Mouse (Mus musculus) thymus, adult 2 months (tissue): ENCODE results near the gene Gm11060. TPM values are rescaled to one million over a fixed set of nuclear protein-coding genes. Genes with fewer than 3 reads are reported as not detected.

Experiments used
- DNase-seq: peaks from one replicate; pipeline ENCODE4 v3.0.0; 2021
- H3K27ac ChIP-seq: fragments of 200-500 bp; 2 replicates; pipeline ENCODE4 v1.5.1; 2012; ENCODE audit warnings: low read length, control low read depth; ENCODE audit not compliant: control insufficient read depth, insufficient read depth
- H3K27me3 ChIP-seq: fragments of 200-500 bp; 2 replicates; pipeline ENCODE4 v1.6.1; 2012; ENCODE audit warnings: mild to moderate bottlenecking, low read length, moderate library complexity, mixed read lengths; ENCODE audit not compliant: control insufficient read depth, insufficient read depth
- H3K36me3 ChIP-seq: fragments of 200-500 bp; 2 replicates; pipeline ENCODE4 v1.6.1; 2012; ENCODE audit warnings: mild to moderate bottlenecking, low read length, moderate library complexity; ENCODE audit not compliant: control insufficient read depth, insufficient read depth
- H3K4me1 ChIP-seq: fragments of 200-500 bp; replicated peaks from 2 replicates; pipeline ENCODE4 v1.6.1; 2012; ENCODE audit warnings: low read length; ENCODE audit not compliant: control insufficient read depth, insufficient read depth
- H3K4me3 ChIP-seq: fragments of 200-500 bp; 2 replicates; pipeline ENCODE4 v1.5.1; 2012; ENCODE audit warnings: mild to moderate bottlenecking, low read length, control low read depth, moderate library complexity; ENCODE audit not compliant: control insufficient read depth, insufficient read depth
- CTCF ChIP-seq: fragments of 200-500 bp; IDR thresholded peaks from 2 replicates; pipeline ENCODE4 v1.5.1; 2012; ENCODE audit warnings: mild to moderate bottlenecking, control low read depth, low read length, moderate library complexity, borderline replicate concordance; ENCODE audit not compliant: control insufficient read depth, poor library complexity, insufficient read depth; ENCODE audit errors: extremely low read depth
- POLR2A ChIP-seq: fragments of 200-500 bp; IDR thresholded peaks from 2 replicates; pipeline ENCODE4 v1.6.1; 2012; ENCODE audit warnings: mild to moderate bottlenecking, low read length, control low read depth, moderate library complexity; ENCODE audit not compliant: control insufficient read depth, poor library complexity, insufficient read depth; ENCODE audit errors: extremely low read depth
- WGBS: fragments of 180-500 bp; shearing (Covaris S2); methylation state at CpG from one replicate; pipeline ENCODE4 v1.1.7; 2018; 5-methylcytosine and 5-hydroxymethylcytosine counted together
- polyA plus RNA-seq: library from polyadenylated mRNA; depleted of rRNA; stranded (reverse); fragments of >200 nt; gene quantifications from 2 replicates; pipeline ENCODE4 v1.2.3, GENCODE M21; 2012

Gene Gm11060
- polyA plus RNA-seq, 1 experiment, result not detected

DNA sequence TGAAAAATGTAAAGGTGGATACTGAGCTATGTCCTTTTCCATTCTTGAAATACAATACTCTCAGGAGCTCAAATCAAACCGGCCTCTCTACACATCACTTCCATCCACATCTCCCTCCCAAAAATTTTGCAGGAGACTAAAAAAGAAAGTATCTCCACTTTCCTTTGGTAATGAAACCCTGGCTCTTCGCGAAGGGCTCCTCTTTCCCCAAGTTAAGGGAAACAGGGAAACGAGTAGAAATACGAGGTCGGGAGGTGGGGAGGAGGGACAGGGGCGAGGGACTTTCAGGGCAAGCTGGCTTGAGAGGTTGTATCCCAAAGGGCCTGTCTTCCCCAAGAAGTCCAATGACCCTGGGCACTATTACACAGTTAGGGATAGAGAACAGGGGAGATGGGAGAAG is 32.6 kb downstream of the Gm11060 start:
- H3K27me3 ChIP-seq, result peaks cover 32% of the 10 kb centered on the region; the same call in 1 of the 2 replicates
- H3K36me3 ChIP-seq, result no peaks in the 10 kb centered on the region
- TF ChIP-seq POLR2A (no peak), CTCF (no peak)
- no peak for DNase-seq
- 13% methylated on average over 7 of the region's 7 CpGs for WGBS
- H3K27ac ChIP-seq, result no peak overlapping the region
- H3K4me3 ChIP-seq, result no peak overlapping the region
- no peaks in the 10 kb centered on the region for H3K4me1 ChIP-seq

DNA sequence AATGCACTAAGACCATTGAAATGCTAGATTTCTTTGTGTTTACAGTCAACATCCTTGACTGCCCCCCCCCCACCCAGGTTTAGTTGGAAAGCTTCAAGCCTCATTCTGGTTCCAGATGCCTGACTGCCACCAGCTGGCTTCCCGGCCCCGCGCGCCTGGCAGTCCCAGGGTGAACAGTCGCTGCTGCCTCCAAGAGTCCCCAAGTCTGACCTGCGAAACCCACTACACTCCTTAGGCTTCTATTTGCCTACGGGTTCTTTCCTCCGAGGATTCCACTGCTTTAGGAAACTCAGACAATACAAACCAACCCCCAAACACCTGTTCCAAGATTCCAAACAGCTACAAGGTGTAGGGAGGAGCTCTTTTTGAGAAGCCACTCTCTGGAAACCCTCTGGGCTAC is 33.4 kb downstream of the Gm11060 start:
- Histone ChIP-seq H3K36me3 (no peaks in the 10 kb centered on the region), H3K27me3 (peaks cover 30% of the 10 kb centered on the region; the same call in 1 of the 2 replicates), H3K27ac (no peak overlapping the region), H3K4me1 (no peaks in the 10 kb centered on the region), H3K4me3 (no peak overlapping the region)
- no peak for DNase-seq
- WGBS, result 15% methylated on average over 8 of the region's 8 CpGs
- TF ChIP-seq POLR2A (no peak), CTCF (no peak)

DNA sequence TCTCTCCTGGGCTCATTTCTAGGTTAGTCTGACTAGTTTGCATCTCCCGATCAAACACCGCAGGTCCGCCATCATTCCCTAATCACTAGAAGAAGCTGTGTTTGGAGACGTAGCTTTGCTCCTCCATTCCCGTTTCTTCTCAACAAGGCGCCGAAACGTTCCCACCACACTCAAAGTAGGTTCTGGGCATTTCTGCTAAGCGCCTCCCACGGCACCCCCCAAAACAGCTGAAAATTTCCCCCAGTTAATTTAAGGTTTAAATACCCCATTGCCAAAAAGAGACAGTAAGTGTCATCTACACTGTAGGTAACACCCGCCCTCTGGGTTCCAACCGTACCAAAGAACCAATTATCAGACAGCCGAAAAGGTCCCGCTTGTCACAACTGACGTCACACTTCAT is 33.8 kb downstream of the Gm11060 start:
- no peaks in the 10 kb centered on the region for H3K4me1 ChIP-seq
- 19% methylated on average over 15 of the region's 15 CpGs for WGBS
- DNase-seq, result no peak
- H3K27me3 ChIP-seq, result peaks cover 34% of the 10 kb centered on the region; the same call in 1 of the 2 replicates
- TF ChIP-seq POLR2A, result no peak
- no peak for TF ChIP-seq CTCF
- H3K36me3 ChIP-seq, result no peaks in the 10 kb centered on the region
- H3K27ac ChIP-seq, result no peak overlapping the region
- H3K4me3 ChIP-seq, result no peak overlapping the region

DNA sequence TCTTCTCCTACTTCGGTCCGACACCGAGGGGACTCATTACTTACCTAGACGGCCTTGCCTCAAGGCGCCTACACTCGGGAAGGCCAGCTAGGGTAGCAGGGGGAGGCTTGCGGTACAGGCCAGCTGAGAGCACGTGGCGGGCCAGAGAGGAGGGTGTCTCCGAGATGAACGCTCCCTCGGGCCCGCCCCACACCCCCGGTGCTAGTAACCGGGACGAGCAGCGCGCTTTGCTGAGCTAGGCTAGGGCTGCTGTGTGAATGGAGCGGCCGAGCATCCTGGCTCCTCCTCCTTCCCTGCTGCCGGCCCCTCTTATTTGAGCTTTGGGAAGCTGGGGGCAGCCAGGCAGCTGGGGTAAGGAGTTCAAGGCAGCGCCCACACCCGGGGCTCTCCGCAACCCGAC is 34.5 kb downstream of the Gm11060 start, which contains the start of gene Wt1:
TSS of gene Wt1 (plus strand) at position 251 of the 400 bp plus-strand sequence.
- Histone ChIP-seq H3K27me3 (peaks cover 38% of the 10 kb centered on the region; the same call in 1 of the 2 replicates), H3K27ac (no peak within 1 kb of the TSS), H3K4me3 (no peak within 1 kb of the TSS), H3K36me3 (no peaks in the 10 kb centered on the region), H3K4me1 (no peaks in the 10 kb centered on the region)
- WGBS, result 5% methylated on average over 21 of the region's 25 CpGs
- TF ChIP-seq CTCF, result no peak
- TF ChIP-seq POLR2A, result no peak
- no peak for DNase-seq

DNA sequence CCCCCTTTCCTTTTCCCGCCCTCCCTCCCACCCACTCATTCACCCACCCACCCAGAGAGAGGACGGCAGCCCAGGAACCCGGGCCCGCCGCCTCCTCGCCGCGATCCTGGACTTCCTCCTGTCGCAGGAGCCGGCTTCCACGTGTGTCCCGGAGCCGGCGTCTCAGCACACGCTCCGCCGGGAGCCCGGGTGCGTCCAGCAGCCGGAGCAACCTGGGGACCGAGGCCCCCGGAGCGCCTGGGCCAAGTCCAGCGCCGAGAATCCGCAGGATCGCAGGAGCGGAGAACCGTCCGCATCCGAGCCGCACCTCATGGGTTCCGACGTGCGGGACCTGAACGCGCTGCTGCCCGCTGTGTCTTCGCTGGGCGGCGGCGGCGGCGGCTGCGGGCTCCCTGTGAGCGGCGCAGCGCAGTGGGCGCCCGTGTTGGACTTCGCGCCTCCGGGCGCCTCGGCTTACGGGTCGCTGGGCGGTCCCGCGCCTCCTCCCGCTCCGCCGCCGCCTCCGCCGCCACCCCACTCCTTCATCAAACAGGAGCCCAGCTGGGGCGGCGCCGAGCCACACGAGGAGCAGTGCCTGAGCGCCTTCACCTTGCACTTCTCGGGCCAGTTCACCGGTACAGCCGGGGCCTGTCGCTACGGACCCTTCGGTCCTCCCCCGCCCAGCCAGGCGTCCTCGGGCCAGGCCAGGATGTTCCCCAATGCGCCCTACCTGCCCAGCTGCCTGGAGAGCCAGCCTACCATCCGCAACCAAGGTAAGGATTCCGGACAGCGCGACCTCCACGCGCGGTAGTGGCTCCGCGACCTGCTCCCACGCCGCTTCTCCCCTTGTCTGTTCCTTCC is 35.1 kb downstream of the Gm11060 start:
- Histone ChIP-seq H3K4me3 (no peak overlapping the region), H3K4me1 (no peaks in the 10 kb centered on the region), H3K27me3 (peaks cover 39% of the 10 kb centered on the region), H3K36me3 (no peaks in the 10 kb centered on the region), H3K27ac (no peak overlapping the region)
- DNase-seq, result no peak
- TF ChIP-seq CTCF (no peak), POLR2A (no peak)
- 4% methylated on average over 91 of the region's 92 CpGs for WGBS

DNA sequence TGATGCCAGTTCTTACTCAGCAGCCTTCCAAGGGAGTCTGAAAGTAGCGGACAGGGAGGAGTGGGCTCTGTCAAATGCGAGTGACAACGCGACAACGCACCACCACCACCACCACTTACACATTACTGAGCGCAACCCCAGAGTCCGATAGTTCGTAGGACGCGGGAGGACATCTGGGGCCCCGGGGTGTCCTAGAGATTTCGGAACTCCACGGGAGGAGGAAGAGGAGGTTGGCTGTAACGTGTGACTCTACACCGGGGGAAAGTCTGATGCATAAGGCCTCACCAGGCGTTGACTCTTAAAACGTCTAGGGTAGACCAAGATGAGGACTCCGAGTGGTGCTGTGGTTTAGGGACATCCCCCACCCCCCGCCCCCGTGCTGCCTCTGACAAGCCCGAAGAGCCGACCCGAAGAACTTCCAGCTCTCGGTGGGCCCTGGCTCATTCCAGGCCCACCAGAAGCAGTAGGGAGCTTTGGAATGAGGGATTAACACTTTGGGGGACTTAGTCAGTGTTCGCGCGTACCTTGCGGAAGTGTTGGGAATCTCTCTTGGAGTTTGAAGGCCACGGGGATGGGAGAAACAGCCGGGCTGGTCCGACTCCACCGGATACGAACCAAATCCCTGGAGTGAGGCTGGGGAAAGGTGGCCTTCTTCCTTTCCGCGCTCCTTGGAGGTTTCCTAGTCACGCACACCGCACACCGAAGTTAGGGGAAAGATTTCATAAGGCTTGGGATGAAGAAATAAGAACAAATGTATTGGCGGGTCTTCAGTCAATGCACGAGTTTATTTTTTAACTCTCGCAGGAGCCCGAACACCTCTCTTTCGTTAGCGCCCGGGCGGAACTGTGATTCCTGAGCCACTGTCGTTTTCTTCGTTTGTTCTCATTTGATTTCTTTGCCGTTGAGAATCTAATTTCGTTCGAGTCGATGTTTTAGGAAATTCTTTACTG is 36.0 kb downstream of the Gm11060 start:
- Histone ChIP-seq H3K4me1 (no peaks in the 10 kb centered on the region), H3K27me3 (peaks cover 36% of the 10 kb centered on the region), H3K4me3 (no peak overlapping the region), H3K27ac (no peak overlapping the region), H3K36me3 (no peaks in the 10 kb centered on the region)
- TF ChIP-seq POLR2A (no peak), CTCF (0 out of 2 replicates have a peak, but pooled peaks have one; percentile 6)
- no peak for DNase-seq
- WGBS, result 8% methylated on average over 52 of the region's 52 CpGs
